Mouse (Mus musculus) ovary, postnatal 36 days (tissue): Measurements from ENCODE around the gene Esyt1.

Experiments
- DNase-seq: peaks from one replicate; pipeline ENCODE4 v3.0.0; 2022; ENCODE audit warnings: low spot score, mixed read lengths

Gene Esyt1

GRCm38 (mm10) chr10:128538340-128538870 lies 12.7 kb upstream of the Esyt1 start:
- DNase-seq, result no peak

GRCm38 (mm10) chr10:128536266-128536940 lies 10.7 kb upstream of the Esyt1 start:
- DNase-seq, result peak; percentile 78

- DNase-seq, result no peak
Measured at GRCm38 (mm10) chr10:128535624-128536265, 10.1 kb upstream of the Esyt1 start.

GRCm38 (mm10) chr10:128535206-128535605 lies 9.5 kb upstream of the Esyt1 start:
- DNase-seq, result no peak

GRCm38 (mm10) chr10:128526366-128527356 lies 990 bp upstream of the Esyt1 start:
- no peak for DNase-seq

- DNase-seq, result peak; percentile 59
Measured at GRCm38 (mm10) chr10:128524732-128525662, 674 bp downstream of the Esyt1 start.

GRCm38 (mm10) chr10:128524111-128524731 lies 1.4 kb downstream of the Esyt1 start:
- DNase-seq, result no peak

GRCm38 (mm10) chr10:128522351-128522750 lies 3.3 kb downstream of the Esyt1 start:
- DNase-seq, result no peak

GRCm38 (mm10) chr10:128520591-128520990 lies 5.1 kb downstream of the Esyt1 start:
- DNase-seq, result no peak

GRCm38 (mm10) chr10:128518833-128519232 lies 6.8 kb downstream of the Esyt1 start:
- DNase-seq, result no peak

- no peak for DNase-seq
Measured at GRCm38 (mm10) chr10:128516677-128517076, 9.0 kb downstream of the Esyt1 start.

GRCm38 (mm10) chr10:128516029-128516428 lies 9.6 kb downstream of the Esyt1 start:
- no peak for DNase-seq

GRCm38 (mm10) chr10:128515044-128515443 lies 10.6 kb downstream of the Esyt1 start:
- no peak for DNase-seq

GRCm38 (mm10) chr10:128511761-128512160 lies 13.9 kb downstream of the Esyt1 start:
- no peak for DNase-seq

- no peak for DNase-seq
Measured at GRCm38 (mm10) chr10:128511189-128511588, 14.5 kb downstream of the Esyt1 start.

- DNase-seq, result no peak
Measured at GRCm38 (mm10) chr10:128510301-128510700, 15.4 kb downstream of the Esyt1 start.

- no peak for DNase-seq
Measured at GRCm38 (mm10) chr10:128509831-128510230, 15.8 kb downstream of the Esyt1 start.

GRCm38 (mm10) chr10:128509203-128509602 lies 16.5 kb downstream of the Esyt1 start:
- DNase-seq, result no peak

- DNase-seq, result no peak
Measured at GRCm38 (mm10) chr10:128508260-128508659, 17.4 kb downstream of the Esyt1 start.

GRCm38 (mm10) chr10:128505974-128506373 lies 19.7 kb downstream of the Esyt1 start:
- no peak for DNase-seq

GRCm38 (mm10) chr10:128505371-128505667 lies 20.4 kb downstream of the Esyt1 start:
- DNase-seq, result peak; percentile 56
